Mouse (Mus musculus) brain, embryonic 14.5 days (tissue): ENCODE measurements at regions not wholly inside any gene's neighbourhood (a gene's known extent, or its start where the extent isn't known, plus 50 kb on each side); places are given as distances from the start of the nearest gene placed in this dataset.
A peak's percentile ranks its signal among the peaks of the same experiment; 100 is the strongest.

Experiments
- DNase-seq: peaks from one replicate; pipeline ENCODE4 v3.0.0-alpha.2; 2011; ENCODE audit warnings: low read depth
- CTCF ChIP-seq: fragments of 200-500 bp; IDR thresholded peaks from 2 replicates; pipeline ENCODE4 v1.5.1; 2012; ENCODE audit warnings: inconsistent platforms, mild to moderate bottlenecking, moderate library complexity, borderline replicate concordance; ENCODE audit not compliant: insufficient read depth, insufficient read length; ENCODE audit errors: extremely low read depth
- POLR2A ChIP-seq: fragments of 200-500 bp; IDR thresholded peaks from 2 replicates; pipeline ENCODE4 v1.6.1; 2012; ENCODE audit warnings: mild to moderate bottlenecking, inconsistent platforms, borderline replicate concordance; ENCODE audit not compliant: poor library complexity, insufficient read depth, insufficient read length, severe bottlenecking; ENCODE audit errors: extremely low read depth

DNA sequence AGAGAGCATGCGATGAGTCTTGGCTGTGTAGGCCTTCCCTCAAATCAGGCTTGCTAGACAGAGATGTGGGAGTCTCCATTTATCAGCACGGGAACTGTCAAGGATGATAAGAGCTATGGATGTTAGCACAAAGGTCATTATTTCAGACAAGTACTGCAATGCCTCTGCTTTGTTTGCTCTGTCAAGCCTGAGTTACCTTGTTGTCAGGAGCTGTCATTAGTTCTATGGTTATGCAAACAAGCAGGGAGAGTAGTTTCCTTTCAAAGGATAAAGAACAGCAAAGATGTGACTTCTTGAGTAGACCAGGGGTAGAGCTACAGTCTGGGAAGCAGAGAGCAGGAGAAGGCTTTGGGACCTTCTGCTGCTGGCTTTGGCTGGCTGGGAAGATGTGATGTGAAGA lies 461.5 kb upstream of the Btbd3 start:
- TF ChIP-seq CTCF (no peak), POLR2A (no peak)
- DNase-seq = peak; percentile 7

DNA sequence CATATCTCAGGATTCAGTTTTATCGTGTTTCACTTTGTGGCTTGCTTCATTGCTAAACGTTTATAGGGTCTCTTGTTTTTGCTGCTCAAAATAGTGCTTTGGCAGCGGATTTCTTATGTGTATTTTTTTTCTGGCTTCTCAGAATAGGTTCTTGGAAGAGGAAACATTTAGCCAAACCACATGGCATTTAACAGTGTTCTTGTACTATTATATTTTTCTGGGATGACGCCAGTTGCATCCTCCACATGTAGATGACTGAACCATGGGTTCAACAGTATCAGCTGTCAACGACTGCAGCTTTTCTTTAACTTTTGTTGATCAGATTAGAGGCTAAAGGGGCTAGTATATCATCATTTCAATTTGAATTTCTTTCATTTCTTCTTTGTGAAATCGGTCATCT lies 472.3 kb upstream of the Btbd3 start:
- TF ChIP-seq POLR2A (no peak), CTCF (no peak)
- no peak for DNase-seq

DNA sequence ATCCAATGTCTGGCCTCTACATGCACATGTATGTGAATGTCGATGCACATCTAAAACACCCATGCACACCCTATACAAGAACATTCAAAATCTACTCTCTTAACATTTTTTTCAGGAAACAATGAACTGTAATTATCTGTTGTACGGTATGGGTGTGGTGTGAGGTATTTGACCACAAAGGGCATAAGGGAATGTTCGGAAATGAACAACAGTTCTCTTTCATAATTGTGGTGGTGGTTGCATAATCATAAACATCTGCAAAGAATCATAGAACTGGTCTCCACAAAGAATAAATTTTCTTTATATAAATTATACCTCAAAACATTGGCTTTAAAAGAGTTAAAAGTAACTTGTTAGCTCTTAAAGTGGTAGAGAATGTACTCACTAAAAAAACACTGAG lies 478.9 kb upstream of the Btbd3 start:
- no peak for TF ChIP-seq POLR2A
- TF ChIP-seq CTCF = no peak

DNA sequence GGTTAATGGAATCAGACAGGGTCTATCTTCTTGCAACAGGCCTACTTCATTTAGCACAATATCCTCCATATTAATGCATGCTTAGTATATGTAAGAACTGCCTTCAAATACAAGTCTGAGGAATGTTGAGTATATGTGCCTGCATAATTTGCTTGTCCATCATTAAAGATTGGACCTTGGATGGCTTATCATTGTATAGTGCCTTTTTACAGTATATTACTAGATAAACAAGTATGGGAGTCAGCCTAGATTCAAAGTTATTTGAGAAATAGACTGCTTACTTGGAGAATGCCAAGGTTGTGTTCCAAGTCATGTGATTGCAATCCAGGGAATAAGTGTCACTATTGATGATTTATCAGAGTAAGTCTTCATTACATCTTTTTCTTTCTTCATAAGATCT lies 491.6 kb upstream of the Btbd3 start:
- no peak for TF ChIP-seq POLR2A
- TF ChIP-seq CTCF = no peak
- no peak for DNase-seq

More for the DNA sequence above, 478.9 kb upstream of the Btbd3 start:
- DNase-seq = no peak

DNA sequence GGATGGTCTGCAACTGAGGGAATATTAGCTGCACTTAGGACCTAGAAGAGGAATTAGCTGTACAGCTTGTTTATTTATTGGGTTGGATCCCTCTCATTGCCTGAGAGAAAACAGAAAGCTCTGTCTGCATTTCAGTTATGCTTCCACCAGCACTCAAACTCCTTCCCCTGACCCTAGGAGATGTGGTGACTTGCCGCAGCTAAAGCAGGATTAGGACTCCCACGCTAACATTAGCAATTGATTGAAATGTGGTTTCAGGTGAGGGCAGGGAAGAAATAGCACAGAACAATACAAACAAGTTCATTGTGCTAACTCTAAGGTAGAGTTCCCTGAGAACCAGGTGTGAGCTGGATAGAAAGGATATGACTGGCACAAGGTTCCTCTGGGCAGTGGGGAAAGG lies 496.9 kb upstream of the Btbd3 start:
- DNase-seq = no peak
- TF ChIP-seq POLR2A (no peak), CTCF (no peak)

DNA sequence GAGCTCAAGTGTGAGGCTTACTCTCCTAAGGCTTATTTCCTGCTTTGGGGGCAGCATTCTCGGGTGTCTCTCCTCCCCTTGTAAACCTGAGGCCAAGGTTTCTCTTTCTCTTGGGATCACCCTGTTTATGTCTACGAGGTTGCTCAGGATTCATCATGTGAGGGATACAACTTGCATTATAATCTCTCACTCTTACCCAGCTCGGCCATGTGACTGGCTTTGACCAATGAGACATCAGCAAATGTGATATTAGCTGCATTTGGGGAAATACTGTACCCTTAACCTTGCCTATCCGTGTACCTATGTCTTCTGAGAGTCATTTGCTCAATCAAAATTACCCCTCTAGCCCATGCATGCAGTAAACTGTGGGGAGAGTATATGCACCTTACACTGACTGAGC lies 498.0 kb upstream of the Btbd3 start:
- no peak for DNase-seq
- TF ChIP-seq CTCF (no peak), POLR2A (no peak)

GRCm38 (mm10) chr2:137757231-137758212 lies 498.8 kb upstream of the Btbd3 start:
- peak; percentile 62 for DNase-seq
- no peak for TF ChIP-seq POLR2A
- no peak for TF ChIP-seq CTCF

DNA sequence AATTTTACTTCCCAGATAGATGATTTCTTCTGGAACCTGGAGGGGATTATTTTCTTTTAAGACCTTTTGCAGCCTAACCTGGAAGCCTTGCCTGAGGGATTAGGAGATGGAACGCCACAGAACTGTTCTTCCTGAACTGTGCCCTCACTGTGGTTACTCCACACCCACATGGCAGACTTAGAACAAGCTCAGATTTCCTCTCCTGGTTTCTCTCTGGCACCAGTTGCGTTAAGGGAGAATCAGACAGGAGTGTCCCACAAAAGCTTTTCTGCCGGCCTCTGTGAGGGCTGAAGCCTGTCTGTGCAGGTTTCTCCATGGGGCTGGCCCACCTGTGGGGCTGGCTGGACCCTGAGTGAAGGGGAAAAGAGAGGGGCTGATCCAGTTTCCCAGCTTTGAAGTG lies 500.1 kb upstream of the Btbd3 start:
- no peak for TF ChIP-seq CTCF
- no peak for TF ChIP-seq POLR2A
- DNase-seq = no peak

GRCm38 (mm10) chr2:137754481-137754880 lies 501.9 kb upstream of the Btbd3 start:
- DNase-seq = peak; percentile 79
- TF ChIP-seq POLR2A (no peak), CTCF (no peak)

DNA sequence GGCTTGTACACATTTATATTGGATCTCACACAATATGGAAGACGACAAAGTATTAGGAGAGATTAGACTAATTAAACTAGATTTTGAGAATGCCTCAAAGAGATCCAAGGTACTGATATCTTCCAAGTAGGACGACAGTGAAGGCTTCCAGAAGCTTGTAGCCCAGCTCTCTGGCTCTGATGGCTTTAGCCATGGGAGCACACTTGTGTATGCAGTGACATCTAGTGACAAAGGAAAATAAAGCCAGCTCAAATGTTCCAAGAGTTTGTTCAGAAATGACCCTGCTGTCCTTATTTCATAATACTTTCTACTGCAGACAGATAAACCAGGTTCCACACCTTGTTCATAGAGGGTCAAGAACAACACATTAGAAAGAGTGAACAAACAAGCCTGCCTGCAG lies 524.0 kb upstream of the Btbd3 start:
- TF ChIP-seq POLR2A (no peak), CTCF (peak; percentile 65; the same call in 1 of the 2 replicates)
- DNase-seq = peak; percentile 85

DNA sequence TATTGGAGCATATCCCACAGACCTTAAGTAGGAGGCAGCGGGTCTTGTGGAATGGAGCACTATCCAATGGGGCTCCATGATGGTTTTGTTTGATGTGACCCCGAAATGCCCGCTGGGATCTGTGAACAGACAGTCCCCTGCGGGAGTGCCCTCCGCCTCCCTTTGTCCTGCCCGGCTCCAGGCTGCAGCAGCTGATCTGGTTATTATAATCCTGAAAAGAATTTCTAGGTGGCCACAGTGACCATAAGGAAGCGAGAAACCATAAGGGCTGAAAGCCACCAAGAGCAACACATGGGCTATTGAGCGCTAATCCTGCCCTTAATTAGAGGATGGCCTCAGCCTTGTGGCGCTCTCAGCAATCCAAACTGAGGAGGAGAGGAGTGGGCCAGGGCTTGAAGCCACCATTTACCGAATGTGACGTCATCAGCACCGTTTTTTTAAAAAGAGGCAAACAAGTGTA lies 525.9 kb upstream of the Btbd3 start:
- TF ChIP-seq POLR2A (no peak), CTCF (no peak)
- peak; percentile 69 for DNase-seq

- peak; percentile 69 for DNase-seq
- TF ChIP-seq POLR2A (no peak), CTCF (no peak)
Measured at GRCm38 (mm10) chr2:137729871-137730270, 526.5 kb upstream of the Btbd3 start.
